Mouse (Mus musculus): Measurements from ENCODE around the gene Gch1. TPM values are rescaled to one million over a fixed set of nuclear protein-coding genes. Genes with fewer than 3 reads are reported as not detected.
"Not testable (repeated sequence)": the region's sequence is repeated elsewhere in the genome, so short reads cannot be mapped to it uniquely, and the experiment has no call there.

The Gch1 gene
- total and polyA plus RNA-seq, 3 experiments: 0.27 to 17.3 (median 0.87) TPM

- Histone ChIP-seq H3K9me3 (replicated peaks) (no peaks in the 10 kb centered on the region), H3K4me1 (ENCODE audit: insufficient read depth, low read depth, low read length) (no peaks in the 10 kb centered on the region), H3K36me3 (replicated peaks) (no peaks in the 10 kb centered on the region), H3K4me3 (ENCODE audit: low read depth, low read length) (no peak overlapping the region), H3K27me3 (ENCODE audit: insufficient read depth, low read length) (peaks cover 9% of the 10 kb centered on the region; the same call in 1 of the 2 replicates)
- TF ChIP-seq CTCF (IDR thresholded peaks at IDR 0.05; ENCODE audit: low read depth, low read length) (no peak), GATA1 (IDR thresholded peaks at IDR 0.05; ENCODE audit: borderline replicate concordance, low read length) (no peak), TAL1 (conservative IDR thresholded peaks at IDR 0.05; ENCODE audit: low read depth, low read length) (no peak), POLR2AphosphoS5 (IDR thresholded peaks at IDR 0.05; ENCODE audit: insufficient replicate concordance, low read depth, low read length) (no peak), GATA2 (IDR thresholded peaks at IDR 0.05; ENCODE audit: borderline replicate concordance, low read depth, low read length) (no peak)
- ATAC-seq (ENCODE audit: extremely low read depth, insufficient number of reproducible peaks, low FRiP score, poor library complexity, severe bottlenecking) (no peak), DNase-seq (ENCODE audit: low spot score) (no peak)
Measured at GRCm38 (mm10) chr14:47127987-47128386, 61.2 kb downstream of the Gch1 start.

GRCm38 (mm10) chr14:47117522-47117921 is 71.7 kb downstream of the Gch1 start:
- no peak for DNase-seq (ENCODE audit: low spot score)
- H3K4me1 ChIP-seq (ENCODE audit: insufficient read depth, low read depth, low read length): no peaks in the 10 kb centered on the region
- H3K9me3 ChIP-seq (replicated peaks): no peaks in the 10 kb centered on the region
- no peaks in the 10 kb centered on the region for H3K36me3 ChIP-seq (replicated peaks)
- TF ChIP-seq GATA1 (IDR thresholded peaks at IDR 0.05; ENCODE audit: borderline replicate concordance, low read length): no peak
- no peak for TF ChIP-seq POLR2AphosphoS5 (IDR thresholded peaks at IDR 0.05; ENCODE audit: insufficient replicate concordance, low read depth, low read length)
- no peak for TF ChIP-seq CTCF (IDR thresholded peaks at IDR 0.05; ENCODE audit: low read depth, low read length)
- no peak for TF ChIP-seq GATA2 (IDR thresholded peaks at IDR 0.05; ENCODE audit: borderline replicate concordance, low read depth, low read length)
- TF ChIP-seq TAL1 (conservative IDR thresholded peaks at IDR 0.05; ENCODE audit: low read depth, low read length): no peak
- ATAC-seq (ENCODE audit: extremely low read depth, insufficient number of reproducible peaks, low FRiP score, poor library complexity, severe bottlenecking): no peak
- H3K4me3 ChIP-seq (ENCODE audit: low read depth, low read length): no peak overlapping the region
- peaks cover 10% of the 10 kb centered on the region for H3K27me3 ChIP-seq (ENCODE audit: insufficient read depth, low read length)

GRCm38 (mm10) chr14:47116062-47116762 is 73.0 kb downstream of the Gch1 start:
- Histone ChIP-seq H3K4me3 (ENCODE audit: low read depth, low read length) (no peak overlapping the region), H3K4me1 (ENCODE audit: insufficient read depth, low read depth, low read length) (no peaks in the 10 kb centered on the region), H3K36me3 (replicated peaks) (no peaks in the 10 kb centered on the region), H3K9me3 (replicated peaks) (no peaks in the 10 kb centered on the region), H3K27me3 (ENCODE audit: insufficient read depth, low read length) (peaks cover 10% of the 10 kb centered on the region)
- DNase-seq (ENCODE audit: low spot score): no peak
- TF ChIP-seq CTCF (IDR thresholded peaks at IDR 0.05; ENCODE audit: low read depth, low read length) (no peak), TAL1 (conservative IDR thresholded peaks at IDR 0.05; ENCODE audit: low read depth, low read length) (no peak), GATA2 (IDR thresholded peaks at IDR 0.05; ENCODE audit: borderline replicate concordance, low read depth, low read length) (no peak), POLR2AphosphoS5 (IDR thresholded peaks at IDR 0.05; ENCODE audit: insufficient replicate concordance, low read depth, low read length) (no peak), GATA1 (IDR thresholded peaks at IDR 0.05; ENCODE audit: borderline replicate concordance, low read length) (no peak)
- ATAC-seq (ENCODE audit: extremely low read depth, insufficient number of reproducible peaks, low FRiP score, poor library complexity, severe bottlenecking): no peak

- Histone ChIP-seq H3K36me3 (replicated peaks) (no peaks in the 10 kb centered on the region), H3K27me3 (ENCODE audit: insufficient read depth, low read length) (peaks cover 11% of the 10 kb centered on the region), H3K9me3 (replicated peaks) (no peaks in the 10 kb centered on the region), H3K4me1 (ENCODE audit: insufficient read depth, low read depth, low read length) (no peaks in the 10 kb centered on the region), H3K4me3 (ENCODE audit: low read depth, low read length) (no peak overlapping the region)
- TF ChIP-seq GATA2 (IDR thresholded peaks at IDR 0.05; ENCODE audit: borderline replicate concordance, low read depth, low read length) (no peak), GATA1 (IDR thresholded peaks at IDR 0.05; ENCODE audit: borderline replicate concordance, low read length) (no peak), POLR2AphosphoS5 (IDR thresholded peaks at IDR 0.05; ENCODE audit: insufficient replicate concordance, low read depth, low read length) (no peak), TAL1 (conservative IDR thresholded peaks at IDR 0.05; ENCODE audit: low read depth, low read length) (no peak), CTCF (IDR thresholded peaks at IDR 0.05; ENCODE audit: low read depth, low read length) (no peak)
- no peak for ATAC-seq (ENCODE audit: extremely low read depth, insufficient number of reproducible peaks, low FRiP score, poor library complexity, severe bottlenecking)
- no peak for DNase-seq (ENCODE audit: low spot score)
Measured at GRCm38 (mm10) chr14:47115154-47115553, 74.1 kb downstream of the Gch1 start.

GRCm38 (mm10) chr14:47111341-47111740 is 77.9 kb downstream of the Gch1 start:
- ATAC-seq (ENCODE audit: extremely low read depth, insufficient number of reproducible peaks, low FRiP score, poor library complexity, severe bottlenecking) (no peak), DNase-seq (ENCODE audit: low spot score) (no peak)
- Histone ChIP-seq H3K4me1 (ENCODE audit: insufficient read depth, low read depth, low read length) (no peaks in the 10 kb centered on the region), H3K4me3 (ENCODE audit: low read depth, low read length) (no peak overlapping the region), H3K36me3 (replicated peaks) (no peaks in the 10 kb centered on the region), H3K9me3 (replicated peaks) (no peaks in the 10 kb centered on the region), H3K27me3 (ENCODE audit: insufficient read depth, low read length) (peaks cover 11% of the 10 kb centered on the region)
- TF ChIP-seq TAL1 (conservative IDR thresholded peaks at IDR 0.05; ENCODE audit: low read depth, low read length): no peak
- TF ChIP-seq POLR2AphosphoS5 (IDR thresholded peaks at IDR 0.05; ENCODE audit: insufficient replicate concordance, low read depth, low read length): no peak
- no peak for TF ChIP-seq GATA2 (IDR thresholded peaks at IDR 0.05; ENCODE audit: borderline replicate concordance, low read depth, low read length)
- TF ChIP-seq GATA1 (IDR thresholded peaks at IDR 0.05; ENCODE audit: borderline replicate concordance, low read length): no peak
- no peak for TF ChIP-seq CTCF (IDR thresholded peaks at IDR 0.05; ENCODE audit: low read depth, low read length)

GRCm38 (mm10) chr14:47110391-47110790 is 78.8 kb downstream of the Gch1 start:
- H3K4me3 ChIP-seq (ENCODE audit: low read depth, low read length); H3K9me3 ChIP-seq (replicated peaks); H3K4me1 ChIP-seq (ENCODE audit: insufficient read depth, low read depth, low read length); H3K36me3 ChIP-seq (replicated peaks); DNase-seq (ENCODE audit: low spot score); ATAC-seq (ENCODE audit: extremely low read depth, insufficient number of reproducible peaks, low FRiP score, poor library complexity, severe bottlenecking): not testable (repeated sequence)
- peaks cover 11% of the 10 kb centered on the region for H3K27me3 ChIP-seq (ENCODE audit: insufficient read depth, low read length)

Measured in G1E (cell line).